Mouse (Mus musculus): Measurements from ENCODE around the gene Porcn. TPM values are rescaled to one million over a fixed set of nuclear protein-coding genes. Genes with fewer than 3 reads are reported as not detected.

Gene Porcn
- total RNA-seq (2023) = 1 to 10 TPM; 2.1 to 3.1 TPM

DNA sequence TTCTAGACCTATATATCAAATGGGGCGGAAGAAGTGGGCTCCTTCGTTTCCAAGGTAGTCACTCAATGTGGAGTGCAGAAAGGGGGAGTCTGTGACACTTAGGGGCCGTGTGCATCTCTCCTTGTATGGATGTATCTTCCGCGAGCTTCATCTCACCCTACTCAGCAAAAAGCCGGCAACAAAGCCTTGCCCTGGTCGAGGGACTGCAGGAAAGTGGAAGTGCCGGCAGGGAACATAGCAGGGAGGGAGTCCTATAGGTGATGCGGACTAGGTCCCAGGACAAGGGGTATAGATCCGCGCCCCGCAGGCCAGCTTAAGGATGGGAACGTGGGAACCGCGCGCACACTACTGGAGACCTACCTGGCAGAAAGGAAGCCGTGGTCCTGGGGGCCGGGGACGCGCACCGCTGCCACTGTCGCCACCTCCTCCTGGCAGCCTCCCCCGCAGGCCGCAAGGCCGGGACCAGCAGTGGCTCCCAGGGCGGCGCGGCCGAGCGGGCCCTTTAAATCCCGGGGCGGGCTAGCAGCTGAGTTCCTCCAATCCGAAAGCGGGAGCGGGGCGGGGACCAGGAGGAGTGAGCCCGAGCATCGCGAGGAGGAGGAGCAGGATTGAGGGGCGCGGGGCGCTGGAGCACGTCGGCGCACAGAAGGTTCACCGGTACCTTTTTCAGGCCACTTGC lies at the start of gene Porcn:
Gene Porcn (minus strand): TSS at position 511 of the 679 bp plus-strand sequence.

DNA sequence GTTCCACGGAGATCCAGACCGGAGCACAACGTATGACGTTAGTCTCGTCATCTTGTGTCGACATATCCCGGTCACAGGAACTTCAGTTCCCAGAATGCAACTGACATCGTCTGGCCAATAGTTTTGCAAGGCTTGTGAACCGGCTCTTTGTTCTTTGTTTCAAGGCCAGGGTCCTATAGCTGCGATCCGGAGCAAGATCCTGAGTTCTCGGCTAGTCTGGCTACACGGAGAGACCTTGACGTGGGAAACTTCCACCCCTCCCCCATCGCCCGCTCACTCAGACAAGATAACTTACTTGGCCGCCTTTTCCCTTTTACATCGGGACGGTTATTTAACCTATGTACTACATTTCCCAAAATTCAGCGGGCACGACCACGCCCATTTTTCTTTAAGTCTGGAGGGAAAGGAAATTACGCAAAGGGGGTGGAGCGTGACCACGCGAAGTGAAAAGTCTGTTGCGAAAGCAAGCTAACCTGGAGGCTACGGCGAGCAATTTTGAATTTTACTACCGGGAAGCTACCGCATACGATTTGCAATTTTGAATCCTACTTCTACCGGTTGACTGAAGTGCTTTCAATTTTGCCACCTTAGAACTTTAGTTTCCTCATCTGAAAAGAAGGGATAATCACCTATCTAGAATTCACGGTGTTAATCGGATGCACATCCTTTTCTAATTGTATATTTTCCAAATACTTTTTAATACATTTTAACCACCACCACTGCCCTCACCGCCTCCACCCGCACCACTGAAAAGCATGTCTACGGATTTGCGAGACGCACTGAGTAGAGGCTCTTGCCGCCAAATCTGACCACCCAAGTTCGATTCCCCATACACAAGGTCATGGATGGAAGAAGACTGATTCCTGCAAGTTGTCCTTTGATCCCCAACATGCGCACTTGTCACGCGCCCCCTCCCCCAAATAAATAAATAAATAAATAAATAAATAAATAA lies 46.3 kb upstream of the Porcn start, which contains the start of gene Ftsj1:
Gene Ftsj1 (minus strand): TSS at position 73 of the 952 bp plus-strand sequence.

DNA sequence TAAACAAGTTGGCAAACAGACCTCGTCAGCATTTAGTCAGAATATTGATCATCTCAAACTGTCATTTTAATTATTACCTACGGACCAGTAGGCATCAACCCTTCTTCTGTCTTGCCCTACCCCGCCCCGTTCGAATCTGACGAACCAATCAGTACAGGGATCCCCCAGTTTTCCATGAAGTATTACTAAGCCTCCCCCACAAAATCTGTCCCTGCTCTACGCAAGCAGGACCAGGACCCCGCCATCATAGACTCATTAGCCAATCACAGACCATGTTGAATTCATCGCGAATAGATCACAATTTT lies 13.0 kb downstream of the Porcn start, which contains the start of gene Ebp:
Gene Ebp (minus strand): TSS at position 94 of the 305 bp plus-strand sequence.

DNA sequence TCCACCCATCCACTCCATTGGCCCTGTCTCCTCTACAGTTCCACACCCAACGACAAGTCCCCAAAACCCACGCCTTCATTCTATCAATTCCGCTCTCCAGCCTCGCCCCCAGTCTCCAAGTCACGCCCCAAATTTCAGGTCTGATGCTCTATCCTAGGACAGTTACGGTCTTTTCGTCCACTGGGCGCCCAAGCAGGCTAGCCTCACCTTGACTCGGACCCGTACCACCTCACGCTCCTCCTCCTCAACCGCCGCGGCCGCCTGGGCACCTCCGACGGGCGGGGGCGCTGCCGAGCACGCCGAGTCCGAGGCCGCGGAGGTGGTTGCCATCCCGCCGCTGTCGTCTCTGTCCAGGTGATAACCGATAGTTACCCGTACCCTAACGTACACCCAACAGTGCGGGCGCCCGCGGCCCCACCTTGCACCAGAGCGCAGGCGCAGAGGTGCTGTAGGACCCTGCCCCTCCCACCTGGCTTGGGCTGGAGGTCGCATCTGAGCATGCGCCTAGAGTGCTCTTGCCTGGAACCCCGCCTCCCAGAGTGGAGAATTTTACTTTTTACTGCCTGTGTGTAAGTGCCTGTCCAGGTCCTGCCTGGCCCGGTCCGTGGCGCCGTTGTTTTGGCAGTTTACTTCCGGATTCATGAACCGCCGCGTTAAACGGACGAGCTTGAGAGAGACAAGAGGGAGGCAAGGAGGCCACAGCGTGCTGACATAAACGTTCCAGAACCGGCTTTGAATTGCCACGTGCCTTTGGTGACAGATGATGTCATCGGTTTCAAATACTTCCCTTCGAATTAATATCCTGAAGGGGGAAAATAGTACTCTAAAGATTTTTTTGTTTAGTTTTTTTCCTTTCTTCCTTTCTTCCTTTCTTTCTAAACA lies 30.6 kb downstream of the Porcn start, which contains the start of gene Tbc1d25:
Gene Tbc1d25 (minus strand): TSS at position 678 of the 882 bp plus-strand sequence.

DNA sequence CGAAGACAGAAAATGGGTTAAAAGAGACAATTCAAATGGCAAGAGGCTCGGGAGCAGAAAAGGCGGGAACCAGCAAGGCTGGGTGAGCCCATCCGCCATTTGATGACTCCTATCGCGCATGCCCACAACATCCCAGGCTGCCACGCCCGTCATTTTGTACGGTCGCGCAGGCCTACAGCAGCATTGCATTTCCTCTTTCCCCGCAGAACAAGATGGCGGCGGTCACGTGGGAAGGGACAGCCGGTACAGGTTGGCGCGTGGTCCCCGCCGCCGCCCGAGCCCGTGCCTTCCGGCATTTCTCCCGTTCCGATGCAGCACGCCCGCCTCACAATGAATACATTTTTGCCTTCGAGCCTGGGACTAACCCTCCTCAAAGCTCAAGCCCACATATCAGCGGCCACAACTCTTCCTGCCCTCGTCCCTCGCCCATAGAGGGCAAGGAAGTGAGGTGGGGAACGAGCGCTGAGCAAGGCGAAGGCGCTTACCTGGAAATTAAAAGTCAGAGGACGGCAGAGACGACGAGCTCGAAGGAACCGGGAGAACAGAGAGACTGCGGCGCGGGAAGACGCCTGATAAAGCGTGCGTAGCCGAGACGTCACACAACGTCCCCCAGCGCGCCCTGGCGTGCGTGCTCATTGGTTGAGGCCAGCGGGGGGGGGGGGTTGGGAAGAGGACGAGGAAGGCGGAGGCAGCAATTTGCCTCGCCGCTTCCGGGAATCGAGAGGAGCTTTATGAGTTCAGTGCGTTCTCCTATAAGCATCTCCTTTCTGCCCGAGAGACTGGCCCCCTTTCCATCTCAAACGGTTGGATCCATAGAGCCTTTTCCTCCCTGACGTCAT lies 61.0 kb downstream of the Porcn start, which contains the start of gene Rbm3:
Gene Rbm3 (minus strand): TSS at position 728 of the 839 bp plus-strand sequence.

Other genes starting within 250 kb of the Porcn start
- not detected for gene Gata1, start 228.5 kb downstream of the Porcn start, total RNA-seq (2023)
- gene Glod5, start 188.0 kb downstream of the Porcn start, total RNA-seq (2023) = not detected
- 10 to 100 TPM; 13.8 to 15.7 TPM for gene Suv39h1, start 131.8 kb downstream of the Porcn start, total RNA-seq (2023)
- 100 to 1,000 TPM; 141 to 157 TPM for gene Was, start 116.0 kb downstream of the Porcn start, total RNA-seq (2023)
- 10 to 100 TPM; 72.2 to 76.7 TPM for gene Wdr13, start 73.6 kb downstream of the Porcn start, total RNA-seq (2023)
- 100 to 1,000 TPM; 328 to 382 TPM for gene Rbm3, start 60.6 kb downstream of the Porcn start, total RNA-seq (2023)
- 1 to 10 TPM; 6.5 to 8.6 TPM for gene Tbc1d25, start 30.3 kb downstream of the Porcn start, total RNA-seq (2023)
- 10 to 100 TPM; 57.5 to 62.4 TPM for gene Ebp, start 13.0 kb downstream of the Porcn start, total RNA-seq (2023)
- gene Ftsj1, start 45.9 kb upstream of the Porcn start, total RNA-seq (2023) = 10 to 100 TPM in 1 of 2 experiments, 1 to 10 TPM in 1; 9.3 to 11.7 TPM
- not detected for gene Slc38a5, start 64.6 kb upstream of the Porcn start, total RNA-seq (2023)
- not detected for gene Ssxb10, start 120.9 kb upstream of the Porcn start, total RNA-seq (2023)
- gene Ssxb9, start 160.5 kb upstream of the Porcn start, total RNA-seq (2023) = not detected
- gene Ssxb1, start 206.8 kb upstream of the Porcn start, total RNA-seq (2023) = not detected